Mouse (Mus musculus) hindbrain, postnatal 0 days (tissue): ENCODE data around the gene Vmn2r23. TPM values are rescaled to one million over a fixed set of nuclear protein-coding genes. Genes with fewer than 3 reads are reported as not detected.

Experiments
- ATAC-seq: fragments of 200-750 bp; cut with Nextera tagmentation; 2 replicates; pipeline ENCODE4 v1.8.0; 2017; ENCODE audit warnings: mild to moderate bottlenecking, moderate TSS enrichment, moderate library complexity
- DNase-seq: peaks from one replicate; pipeline ENCODE4 v3.0.0-alpha.2; 2015; ENCODE audit warnings: low spot score
- H3K27ac ChIP-seq: fragments of 300-500 bp; sonication (generic); 2 replicates; pipeline ENCODE4 v1.5.1; 2014; ENCODE audit warnings: mild to moderate bottlenecking
- H3K27me3 ChIP-seq: fragments of 300-500 bp; sonication (generic); 2 replicates; pipeline ENCODE4 v1.6.1; 2014; ENCODE audit warnings: low read length, mixed read lengths; ENCODE audit not compliant: insufficient read depth
- H3K36me3 ChIP-seq: fragments of 300-500 bp; sonication (generic); 2 replicates; pipeline ENCODE4 v1.6.1; 2014; ENCODE audit warnings: low read length, mixed read lengths; ENCODE audit not compliant: insufficient read depth
- H3K4me1 ChIP-seq: fragments of 300-500 bp; sonication (generic); 2 replicates; pipeline ENCODE4 v1.6.1; 2014; ENCODE audit warnings: antibody characterized with exemption, low read length, mixed read lengths; ENCODE audit not compliant: insufficient read depth
- H3K4me2 ChIP-seq: fragments of 300-500 bp; sonication (generic); 2 replicates; pipeline ENCODE4 v1.6.1; 2014; ENCODE audit warnings: low read depth, mild to moderate bottlenecking, low read length, moderate library complexity, mixed read lengths
- H3K4me3 ChIP-seq: fragments of 300-500 bp; sonication (generic); 2 replicates; pipeline ENCODE4 v1.5.1; 2014; ENCODE audit warnings: low read length
- H3K9ac ChIP-seq: fragments of 300-500 bp; sonication (generic); replicated peaks from 2 replicates; pipeline ENCODE4 v1.6.1; 2014; ENCODE audit warnings: mild to moderate bottlenecking, low read length, moderate library complexity, mixed read lengths
- H3K9me3 ChIP-seq: fragments of 300-500 bp; sonication (generic); 2 replicates; pipeline ENCODE4 v1.6.1; 2016; ENCODE audit warnings: low read length, mixed read lengths
- CTCF ChIP-seq: IDR thresholded peaks from 2 replicates; pipeline ENCODE4 v1.5.1; 2016; ENCODE audit warnings: antibody characterized with exemption, control low read depth, low read depth
- WGBS: fragments of 180-500 bp; shearing (Covaris S2); extraction: QIAGEN DNeasy Blood & Tissue Kit; methylation state at CpG from one replicate; pipeline ENCODE4 v1.1.7; 2014; 5-methylcytosine and 5-hydroxymethylcytosine counted together
- polyA plus RNA-seq: library from polyadenylated mRNA; unstranded; fragments of >200 nt; fragmentation: Nextera tagmentation; extraction: Ambion mirVana; gene quantifications from 2 replicates; pipeline ENCODE4 v1.2.1, GENCODE M21; 2015
- total RNA-seq: library from RNA; depleted of rRNA; stranded (reverse); fragments of >200 nt; gene quantifications from 2 replicates; pipeline ENCODE4 v1.2.3, GENCODE M21; 2014; rRNA removed

Gene Vmn2r23
- total and polyA plus RNA-seq, 2 experiments from 2014 or later, result not detected

- Histone ChIP-seq H3K9ac (no peak overlapping the region), H3K36me3 (no peaks in the 10 kb centered on the region), H3K27me3 (no peaks in the 10 kb centered on the region), H3K4me2 (no peak overlapping the region), H3K9me3 (no peaks in the 10 kb centered on the region), H3K4me1 (no peaks in the 10 kb centered on the region), H3K4me3 (no peak overlapping the region), H3K27ac (no peak overlapping the region)
- 32% methylated on average over 9 of the region's 9 CpGs for WGBS
- DNase-seq (no peak), ATAC-seq (no peak)
- no peak for TF ChIP-seq CTCF
Observed at GRCm38 (mm10) chr6:123793746-123794145, 91.3 kb downstream of the Vmn2r23 start.

Other genes with a start within 250 kb of the Vmn2r23 start
- not detected in 2 replicates for gene Vmn2r21, start 169.3 kb upstream of the Vmn2r23 start, total RNA-seq
- not detected in 2 replicates for gene Vmn2r21, start 169.3 kb upstream of the Vmn2r23 start, polyA plus RNA-seq
- gene Vmn2r22, start 51.9 kb upstream of the Vmn2r23 start, total RNA-seq, result not detected in 2 replicates
- not detected in 2 replicates for gene Vmn2r22, start 51.9 kb upstream of the Vmn2r23 start, polyA plus RNA-seq
- gene Vmn2r24, start 76.2 kb downstream of the Vmn2r23 start, total RNA-seq, result not detected in 2 replicates
- not detected in 2 replicates for gene Vmn2r24, start 76.2 kb downstream of the Vmn2r23 start, polyA plus RNA-seq
- gene Vmn2r25, start 150.8 kb downstream of the Vmn2r23 start, total RNA-seq, result not detected in 2 replicates
- gene Vmn2r25, start 150.8 kb downstream of the Vmn2r23 start, polyA plus RNA-seq, result not detected in 2 replicates